Mouse (Mus musculus) liver, embryonic 14.5 days (tissue): ENCODE data around the gene Cltc. TPM values are rescaled to one million over a fixed set of nuclear protein-coding genes. Genes with fewer than 3 reads are reported as not detected.
A peak's percentile ranks its signal among the peaks of the same experiment; 100 is the strongest.
"Not testable (repeated sequence)": the region's sequence is repeated elsewhere in the genome, so short reads cannot be mapped to it uniquely, and the experiment has no call there.

ENCODE experiments used
- ATAC-seq: fragments of 200-750 bp; cut with Nextera tagmentation; 2 replicates; pipeline ENCODE4 v1.8.0; 2017; ENCODE audit warnings: moderate number of reproducible peaks, mild to moderate bottlenecking, moderate library complexity; ENCODE audit not compliant: insufficient read depth
- DNase-seq, 3 experiments: peaks; one replicate each; pipeline ENCODE4 v3.0.0-alpha.2; 2012 to 2013; ENCODE audit warnings: low read depth in 3 of 3, low spot score in 3 of 3
- H3K27ac ChIP-seq: fragments of 300-500 bp; sonication (generic); 2 replicates; pipeline ENCODE4 v1.5.1; 2014; ENCODE audit warnings: moderate library complexity, mild to moderate bottlenecking, control low read depth, inconsistent platforms
- H3K27me3 ChIP-seq: fragments of 300-500 bp; sonication (generic); 2 replicates; pipeline ENCODE4 v1.6.1; 2014; ENCODE audit warnings: mild to moderate bottlenecking, low read length, moderate library complexity; ENCODE audit not compliant: control insufficient read depth, insufficient read depth
- H3K36me3 ChIP-seq: fragments of 300-500 bp; sonication (generic); replicated peaks from 2 replicates; pipeline ENCODE4 v1.6.1; 2014; ENCODE audit warnings: low read depth; ENCODE audit not compliant: control insufficient read depth, insufficient read depth
- H3K4me1 ChIP-seq, 2 experiments: fragments of 200-500 bp in 1 of 2; fragments of 300-500 bp in 1 of 2; sonication (generic) in 1 of 2; replicated peaks; 2 replicates each; pipeline ENCODE4 v1.6.1; 2012 to 2014; ENCODE audit warnings: antibody characterized with exemption in 1 of 2, inconsistent platforms in 1 of 2, low read length in 1 of 2; ENCODE audit not compliant: control insufficient read depth in 2 of 2, insufficient read depth in 2 of 2
- H3K4me2 ChIP-seq: fragments of 300-500 bp; sonication (generic); 2 replicates; pipeline ENCODE4 v1.6.1; 2014; ENCODE audit warnings: low read depth, mild to moderate bottlenecking, control low read depth, moderate library complexity
- H3K4me3 ChIP-seq, 2 experiments: fragments of 200-500 bp in 1 of 2; fragments of 300-500 bp in 1 of 2; sonication (generic) in 1 of 2; 2 replicates each; pipeline ENCODE4 v1.5.1; 2012 to 2014; ENCODE audit warnings: low read depth in 2 of 2, low read length in 2 of 2, mild to moderate bottlenecking in 2 of 2, control low read depth in 1 of 2, inconsistent platforms in 1 of 2, moderate library complexity in 1 of 2; ENCODE audit not compliant: insufficient read depth in 1 of 2
- H3K9ac ChIP-seq: fragments of 300-500 bp; sonication (generic); replicated peaks from 2 replicates; pipeline ENCODE4 v1.6.1; 2014; ENCODE audit warnings: mild to moderate bottlenecking, control low read depth, moderate library complexity
- H3K9me3 ChIP-seq: fragments of 300-500 bp; sonication (generic); 2 replicates; pipeline ENCODE4 v1.6.1; 2016; ENCODE audit warnings: low read length, mixed read lengths; ENCODE audit not compliant: control insufficient read depth
- CTCF ChIP-seq: IDR thresholded peaks from 2 replicates; pipeline ENCODE4 v1.5.1; 2016; ENCODE audit warnings: antibody characterized with exemption, low read depth, control low read depth
- EP300 ChIP-seq: IDR thresholded peaks from 2 replicates; pipeline ENCODE4 v1.6.1; 2016; ENCODE audit warnings: antibody characterized with exemption, low read depth
- WGBS: fragments of 180-500 bp; shearing (Covaris S2); extraction: QIAGEN DNeasy Blood & Tissue Kit; methylation state at CpG from one replicate; pipeline ENCODE4 v1.1.7; 2014; ENCODE audit not compliant: insufficient replicate concordance; 5-methylcytosine and 5-hydroxymethylcytosine counted together
- polyA plus RNA-seq, 2 experiments: library from polyadenylated mRNA; depleted of rRNA in 1 of 2; stranded (reverse) in 1 of 2; unstranded in 1 of 2; fragments of >200 nt; fragmentation: Nextera tagmentation in 1 of 2; extraction: Ambion mirVana in 1 of 2; gene quantifications; 2 replicates each; pipeline versions ENCODE4 v1.2.1 to v1.2.3; 2012 to 2014

Cltc gene
- polyA plus RNA-seq, 2 experiments: 70.0 to 95.9 TPM

DNA sequence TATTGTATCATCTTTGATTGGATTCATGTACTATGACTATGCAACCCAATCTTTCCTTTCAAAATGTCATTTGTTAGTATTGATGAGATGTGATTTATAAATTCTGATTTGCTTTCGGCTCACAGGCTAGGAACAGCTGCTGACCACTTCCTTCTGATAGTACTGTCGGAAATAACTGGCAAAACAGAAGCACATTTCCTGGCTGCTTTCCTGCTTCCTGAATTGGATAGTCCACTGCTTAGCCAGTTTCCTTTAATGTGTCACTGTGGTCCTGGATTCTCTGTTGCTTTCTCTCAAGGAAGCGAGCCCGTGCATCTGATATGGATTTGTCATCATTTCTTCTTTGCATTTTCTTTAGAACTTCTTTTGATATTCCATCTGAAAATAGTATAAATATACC, 12.5 kb upstream of the Cltc start:
- Histone ChIP-seq H3K9me3 (no peaks in the 10 kb centered on the region), H3K27ac (no peak overlapping the region), H3K4me2 (no peak overlapping the region), H3K9ac (no peak overlapping the region), H3K27me3 (no peaks in the 10 kb centered on the region), H3K4me1 (no peaks in the 10 kb centered on the region), H3K4me3 (no peak overlapping the region), H3K36me3 (no peaks in the 10 kb centered on the region)
- no peak for TF ChIP-seq CTCF
- TF ChIP-seq EP300: no peak
- ATAC-seq (no peak), DNase-seq (no peak)
- WGBS: 57% methylated on average over 4 of the region's 4 CpGs

DNA sequence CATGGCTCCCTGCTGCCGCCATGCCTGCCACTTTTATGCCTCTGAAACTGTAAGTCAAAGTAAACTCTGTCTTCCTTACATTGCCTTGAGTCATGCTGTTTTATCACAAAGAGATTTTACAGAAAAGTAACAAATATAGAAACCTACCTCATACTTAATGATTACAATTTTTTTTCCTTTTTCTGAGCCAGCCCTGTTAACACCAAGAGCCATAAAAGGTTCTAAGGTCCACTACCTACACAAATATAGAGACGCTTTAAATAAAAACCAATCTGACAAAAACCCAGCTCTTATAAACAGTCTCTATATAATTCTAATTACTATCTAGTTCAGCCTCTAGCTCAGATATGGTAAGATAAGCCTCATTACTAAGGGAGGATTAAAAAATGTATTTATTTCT, 7.1 kb upstream of the Cltc start:
- no peak for DNase-seq
- no peak overlapping the region for H3K4me2 ChIP-seq
- no peak overlapping the region for H3K27ac ChIP-seq
- TF ChIP-seq EP300 (no peak), CTCF (no peak)
- no peak overlapping the region for H3K9ac ChIP-seq
- no peak overlapping the region for H3K4me3 ChIP-seq
- H3K4me1 ChIP-seq: peaks cover 12% of the 10 kb centered on the region in 2 experiments
- ATAC-seq: no peak
- no peaks in the 10 kb centered on the region for H3K27me3 ChIP-seq
- no peaks in the 10 kb centered on the region for H3K9me3 ChIP-seq
- 92% methylated on average over 2 of the region's 2 CpGs for WGBS
- no peaks in the 10 kb centered on the region for H3K36me3 ChIP-seq

DNA sequence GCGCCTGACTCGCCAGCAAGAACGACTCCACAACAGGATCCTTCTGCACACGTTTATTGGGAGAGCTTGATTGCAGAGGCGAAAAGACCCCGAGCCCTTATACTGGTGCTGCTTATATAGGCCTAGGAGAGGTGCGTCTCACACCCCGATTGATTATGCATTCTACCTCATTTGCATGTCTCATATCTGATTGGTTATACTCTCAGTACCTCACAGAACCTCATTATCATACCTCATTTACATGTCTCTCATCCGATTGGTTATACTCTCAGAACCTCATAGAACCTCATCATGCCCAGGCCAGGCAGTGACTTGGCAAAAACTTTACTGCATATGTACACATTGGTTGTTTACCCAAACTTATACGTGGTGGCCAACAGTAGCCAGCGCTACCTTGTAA, 5.8 kb upstream of the Cltc start:
- H3K27ac ChIP-seq, H3K9ac ChIP-seq, H3K4me3 ChIP-seq, H3K27me3 ChIP-seq, ATAC-seq, DNase-seq, H3K4me2 ChIP-seq, H3K9me3 ChIP-seq, H3K36me3 ChIP-seq: not testable (repeated sequence)
- WGBS: 89% methylated on average over 11 of the region's 11 CpGs
- H3K4me1 ChIP-seq: peaks cover 18 to 22% of the 10 kb centered on the region in 2 experiments

DNA sequence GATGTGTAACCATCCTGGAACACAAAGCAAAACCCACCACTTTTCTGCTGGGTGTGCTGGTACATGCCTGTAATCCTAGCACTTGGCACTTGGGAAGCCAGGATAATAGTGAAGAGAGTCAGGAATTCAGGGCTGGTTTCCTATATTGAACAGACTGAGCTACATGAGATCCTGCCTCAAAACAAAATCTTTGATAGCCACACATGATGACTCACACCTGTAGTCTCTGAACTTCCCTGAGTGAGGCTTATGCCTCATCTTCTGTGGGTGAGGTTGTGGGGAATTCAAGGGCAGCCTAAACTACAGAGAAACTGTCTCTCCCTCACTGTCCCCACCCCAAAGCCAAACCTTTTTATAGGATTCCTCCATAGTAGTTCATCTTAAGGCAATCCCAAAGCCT, 3.0 kb upstream of the Cltc start:
- Histone ChIP-seq H3K9me3 (no peaks in the 10 kb centered on the region), H3K27me3 (no peaks in the 10 kb centered on the region), H3K36me3 (peaks cover under 1% of the 10 kb centered on the region; the same call in 1 of the 2 replicates), H3K4me3 (no peak overlapping the region), H3K4me2 (no peak overlapping the region), H3K4me1 (peaks cover 20 to 24% of the 10 kb centered on the region in 2 experiments), H3K27ac (no peak overlapping the region), H3K9ac (no peak overlapping the region)
- TF ChIP-seq CTCF (no peak), EP300 (no peak)
- DNase-seq (no peak), ATAC-seq (no peak)

DNA sequence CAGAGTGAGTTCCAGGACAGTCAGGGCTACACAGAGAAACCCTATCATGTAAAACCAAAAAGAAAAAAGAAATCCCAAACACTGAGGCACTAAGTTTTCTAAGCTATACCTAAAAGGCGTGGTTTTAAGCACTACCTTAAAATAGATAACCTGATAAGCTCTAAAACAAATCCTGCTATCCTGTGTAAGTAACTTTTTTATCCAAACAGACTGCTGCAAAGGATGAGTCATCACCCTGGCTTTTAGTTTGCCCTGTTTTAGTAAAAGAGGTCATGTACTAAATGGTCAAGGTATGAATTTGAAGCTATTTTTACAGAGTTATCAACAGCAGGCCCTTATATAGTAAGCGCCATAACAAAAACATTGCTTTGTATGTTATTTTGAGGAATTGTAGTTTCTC, 2.5 kb upstream of the Cltc start:
- Histone ChIP-seq H3K4me2 (peak overlapping the region; percentile 96; the same call in 1 of the 2 replicates), H3K4me3 (no peak overlapping the region), H3K4me1 (peaks cover 24% of the 10 kb centered on the region in 2 experiments), H3K27me3 (no peaks in the 10 kb centered on the region), H3K9me3 (no peaks in the 10 kb centered on the region), H3K36me3 (peaks cover 4% of the 10 kb centered on the region), H3K27ac (peak overlapping the region; percentile 92), H3K9ac (no peak overlapping the region)
- ATAC-seq (no peak), DNase-seq (no peak)
- TF ChIP-seq CTCF: no peak
- TF ChIP-seq EP300: no peak
- WGBS: 70% methylated on average over 2 of the region's 2 CpGs

DNA sequence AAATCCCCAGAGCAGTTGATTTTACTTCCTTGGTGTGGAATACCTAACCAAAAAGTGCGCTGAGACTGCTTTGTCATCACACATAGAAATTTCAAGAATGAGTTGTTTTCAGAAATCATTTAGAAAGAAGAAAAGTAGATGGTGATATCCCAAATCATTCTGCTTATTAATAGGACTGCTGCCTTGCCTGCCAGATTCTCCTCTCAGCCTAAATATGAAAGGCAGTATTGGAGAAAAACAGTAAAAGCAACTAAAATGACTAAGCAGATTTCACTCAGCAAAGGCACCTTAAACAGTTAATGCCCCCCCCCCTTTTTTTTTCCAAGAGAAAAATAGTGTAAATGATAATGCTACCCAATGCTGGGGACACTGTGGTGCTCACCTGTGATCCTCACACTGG, 1.9 kb upstream of the Cltc start:
- H3K4me2 ChIP-seq: peak overlapping the region; percentile 96
- H3K9me3 ChIP-seq: no peaks in the 10 kb centered on the region
- peaks cover 24 to 30% of the 10 kb centered on the region in 2 experiments for H3K4me1 ChIP-seq
- peaks cover 6% of the 10 kb centered on the region for H3K36me3 ChIP-seq
- TF ChIP-seq EP300: no peak
- TF ChIP-seq CTCF: no peak
- peak overlapping the region; percentile 97 for H3K9ac ChIP-seq
- H3K27ac ChIP-seq: peak overlapping the region; percentile 92
- no peak for ATAC-seq
- no peak for DNase-seq
- peak overlapping the region in 1 of 2 experiments; percentile 89; a peak in 2 of 4 replicates for H3K4me3 ChIP-seq
- WGBS: 51% methylated on average over 1 of the region's 1 CpGs
- H3K27me3 ChIP-seq: no peaks in the 10 kb centered on the region
